Mouse (Mus musculus): ENCODE results near the gene Tmem94. TPM values are rescaled to one million over a fixed set of nuclear protein-coding genes. Genes with fewer than 3 reads are reported as not detected.

The Tmem94 gene
- total RNA-seq, 1 experiment, result 17.7 TPM

DNA sequence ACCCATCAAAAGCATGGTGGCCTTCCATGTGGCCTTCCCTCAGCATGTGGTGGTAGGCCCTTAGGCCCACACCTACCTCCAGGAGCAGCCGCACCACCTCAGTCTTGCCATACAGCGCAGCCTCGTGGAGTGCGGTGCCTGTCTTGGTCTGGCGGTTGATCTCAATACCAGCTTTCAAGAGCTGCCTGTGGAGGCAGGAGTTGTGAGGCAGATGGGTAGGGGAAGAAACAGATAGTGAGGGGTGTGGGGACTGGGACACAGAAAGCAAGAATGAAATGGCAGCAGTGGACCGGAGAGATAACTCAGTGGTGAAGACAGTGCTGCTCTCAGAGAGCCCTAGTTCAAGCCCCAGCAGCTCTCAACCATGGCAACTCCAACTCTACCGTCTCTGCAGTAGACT, 39.8 kb downstream of the Tmem94 start:
- no peak for TF ChIP-seq CHD2 (IDR thresholded peaks at IDR 0.05; ENCODE audit: low read depth, low read length)
- no peak for TF ChIP-seq MAFK (IDR thresholded peaks at IDR 0.05; ENCODE audit: insufficient read depth, low read depth, low read length)
- no peak for TF ChIP-seq ZNF384 (IDR thresholded peaks at IDR 0.05; ENCODE audit: low read depth, low read length)
- no peak for TF ChIP-seq ZC3H11A (IDR thresholded peaks at IDR 0.05; ENCODE audit: borderline replicate concordance, low read depth, low read length)
- no peak for TF ChIP-seq HCFC1 (IDR thresholded peaks at IDR 0.05; ENCODE audit: borderline replicate concordance, insufficient read depth, low read length)
- no peak overlapping the region for H3K9ac ChIP-seq (ENCODE audit: insufficient read depth, low read depth, low read length, poor library complexity, severe bottlenecking)
- peaks cover 3 to 20% of the 10 kb centered on the region in 2 experiments; a peak in 2 of 4 replicates for H3K4me1 ChIP-seq (ENCODE audit: control insufficient read depth in 2 of 2, insufficient read depth in 2 of 2, low read length in 2 of 2, poor library complexity in 1 of 2)
- no peaks in the 10 kb centered on the region for H3K9me3 ChIP-seq (ENCODE audit: control insufficient read depth, insufficient read depth, low read depth, low read length)
- no peak overlapping the region for H3K27ac ChIP-seq (ENCODE audit: insufficient read depth, low read depth, low read length, poor library complexity, severe bottlenecking)
- H3K36me3 ChIP-seq (ENCODE audit: control insufficient read depth, insufficient read depth, low read length, poor library complexity, severe bottlenecking), result peaks cover 32% of the 10 kb centered on the region; the same call in 1 of the 2 replicates
- H3K4me3 ChIP-seq (ENCODE audit: insufficient read depth in 1 of 2, low read depth in 1 of 2, low read length in 2 of 2, poor library complexity in 1 of 2, severe bottlenecking in 1 of 2), result no peak overlapping the region
- no peak for DNase-seq (ENCODE audit: low read depth, low spot score)
- in situ Hi-C loops (cut with MboI; ENCODE audit: low sequenced_read_pairs in 2 of 2, unreplicated experiment in 2 of 2), result no loop called here

DNA sequence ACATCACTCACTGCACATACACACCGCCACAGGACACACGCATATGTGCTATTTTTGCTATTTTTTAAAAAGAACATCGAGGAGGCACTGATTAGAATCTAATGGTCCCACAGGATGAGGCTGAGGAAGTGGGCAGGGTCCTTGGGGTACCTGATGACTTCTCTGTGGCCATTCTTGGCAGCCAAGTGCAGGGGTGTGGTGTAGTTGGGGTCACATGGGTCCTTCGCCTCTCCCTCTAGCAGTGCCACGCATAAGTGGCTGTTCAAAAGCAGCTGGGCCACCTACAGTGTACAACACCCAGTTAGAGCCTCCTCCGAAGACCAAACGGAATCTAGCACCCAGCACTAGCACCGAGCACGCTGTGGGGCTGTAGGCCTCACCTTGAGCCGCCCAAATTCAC, 40.9 kb downstream of the Tmem94 start:
- DNase-seq (ENCODE audit: low read depth, low spot score), result no peak
- no peak overlapping the region for H3K27ac ChIP-seq (ENCODE audit: insufficient read depth, low read depth, low read length, poor library complexity, severe bottlenecking)
- no peak for TF ChIP-seq MAFK (IDR thresholded peaks at IDR 0.05; ENCODE audit: insufficient read depth, low read depth, low read length)
- TF ChIP-seq HCFC1 (IDR thresholded peaks at IDR 0.05; ENCODE audit: borderline replicate concordance, insufficient read depth, low read length), result no peak
- TF ChIP-seq ZC3H11A (IDR thresholded peaks at IDR 0.05; ENCODE audit: borderline replicate concordance, low read depth, low read length), result no peak
- no peak for TF ChIP-seq ZNF384 (IDR thresholded peaks at IDR 0.05; ENCODE audit: low read depth, low read length)
- no peak for TF ChIP-seq CHD2 (IDR thresholded peaks at IDR 0.05; ENCODE audit: low read depth, low read length)
- in situ Hi-C loops (cut with MboI; ENCODE audit: low sequenced_read_pairs in 2 of 2, unreplicated experiment in 2 of 2), result no loop called here
- peaks cover 3 to 24% of the 10 kb centered on the region in 2 experiments; a peak in 2 of 4 replicates for H3K4me1 ChIP-seq (ENCODE audit: control insufficient read depth in 2 of 2, insufficient read depth in 2 of 2, low read length in 2 of 2, poor library complexity in 1 of 2)
- no peaks in the 10 kb centered on the region for H3K9me3 ChIP-seq (ENCODE audit: control insufficient read depth, insufficient read depth, low read depth, low read length)
- H3K9ac ChIP-seq (ENCODE audit: insufficient read depth, low read depth, low read length, poor library complexity, severe bottlenecking), result no peak overlapping the region
- H3K36me3 ChIP-seq (ENCODE audit: control insufficient read depth, insufficient read depth, low read length, poor library complexity, severe bottlenecking), result peaks cover 32% of the 10 kb centered on the region; the same call in 1 of the 2 replicates
- no peak overlapping the region for H3K4me3 ChIP-seq (ENCODE audit: insufficient read depth in 1 of 2, low read depth in 1 of 2, low read length in 2 of 2, poor library complexity in 1 of 2, severe bottlenecking in 1 of 2)

- H3K9ac ChIP-seq (ENCODE audit: insufficient read depth, low read depth, low read length, poor library complexity, severe bottlenecking), result no peak overlapping the region
- no peak for TF ChIP-seq CHD2 (IDR thresholded peaks at IDR 0.05; ENCODE audit: low read depth, low read length)
- no peak for TF ChIP-seq HCFC1 (IDR thresholded peaks at IDR 0.05; ENCODE audit: borderline replicate concordance, insufficient read depth, low read length)
- no peak for TF ChIP-seq MAFK (IDR thresholded peaks at IDR 0.05; ENCODE audit: insufficient read depth, low read depth, low read length)
- TF ChIP-seq ZNF384 (IDR thresholded peaks at IDR 0.05; ENCODE audit: low read depth, low read length), result no peak
- TF ChIP-seq ZC3H11A (IDR thresholded peaks at IDR 0.05; ENCODE audit: borderline replicate concordance, low read depth, low read length), result no peak
- DNase-seq (ENCODE audit: low read depth, low spot score), result no peak
- no peak overlapping the region for H3K27ac ChIP-seq (ENCODE audit: insufficient read depth, low read depth, low read length, poor library complexity, severe bottlenecking)
- in situ Hi-C loops (cut with MboI; ENCODE audit: low sequenced_read_pairs in 2 of 2, unreplicated experiment in 2 of 2), result no loop called here
- peaks cover 3 to 24% of the 10 kb centered on the region in 2 experiments; a peak in 2 of 4 replicates for H3K4me1 ChIP-seq (ENCODE audit: control insufficient read depth in 2 of 2, insufficient read depth in 2 of 2, low read length in 2 of 2, poor library complexity in 1 of 2)
- no peaks in the 10 kb centered on the region for H3K9me3 ChIP-seq (ENCODE audit: control insufficient read depth, insufficient read depth, low read depth, low read length)
- no peak overlapping the region for H3K4me3 ChIP-seq (ENCODE audit: insufficient read depth in 1 of 2, low read depth in 1 of 2, low read length in 2 of 2, poor library complexity in 1 of 2, severe bottlenecking in 1 of 2)
- H3K36me3 ChIP-seq (ENCODE audit: control insufficient read depth, insufficient read depth, low read length, poor library complexity, severe bottlenecking), result peaks cover 26% of the 10 kb centered on the region; the same call in 1 of the 2 replicates
Measured at GRCm38 (mm10) chr11:115807306-115807705, 42.1 kb downstream of the Tmem94 start.

DNA sequence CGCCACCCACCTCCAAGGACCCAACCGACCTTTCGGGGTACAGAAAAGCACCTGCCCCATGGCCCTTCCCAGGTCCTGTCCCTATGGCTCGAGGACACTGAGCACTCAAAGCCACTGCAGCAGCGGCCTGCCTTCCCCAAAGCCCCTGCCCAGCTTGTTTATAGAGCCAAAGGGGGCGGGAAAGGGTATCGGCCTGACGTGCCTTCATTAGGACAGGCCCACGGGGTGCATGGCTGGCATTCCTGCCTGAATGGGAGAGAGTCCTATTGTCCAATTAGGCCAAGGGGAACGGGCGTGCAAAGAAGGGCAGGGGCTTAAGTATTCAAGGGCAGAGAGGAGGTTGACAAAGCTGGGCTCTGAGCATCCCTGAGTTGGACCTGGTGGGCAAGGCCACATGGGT, 42.7 kb downstream of the Tmem94 start:
- Histone ChIP-seq H3K27ac (ENCODE audit: insufficient read depth, low read depth, low read length, poor library complexity, severe bottlenecking) (no peak overlapping the region), H3K4me1 (ENCODE audit: control insufficient read depth in 2 of 2, insufficient read depth in 2 of 2, low read length in 2 of 2, poor library complexity in 1 of 2) (peaks cover 3 to 28% of the 10 kb centered on the region in 2 experiments; a peak in 2 of 4 replicates), H3K9ac (ENCODE audit: insufficient read depth, low read depth, low read length, poor library complexity, severe bottlenecking) (no peak overlapping the region), H3K9me3 (ENCODE audit: control insufficient read depth, insufficient read depth, low read depth, low read length) (no peaks in the 10 kb centered on the region), H3K36me3 (ENCODE audit: control insufficient read depth, insufficient read depth, low read length, poor library complexity, severe bottlenecking) (peaks cover 20% of the 10 kb centered on the region; the same call in 1 of the 2 replicates), H3K4me3 (ENCODE audit: insufficient read depth in 1 of 2, low read depth in 1 of 2, low read length in 2 of 2, poor library complexity in 1 of 2, severe bottlenecking in 1 of 2) (no peak overlapping the region)
- no peak for DNase-seq (ENCODE audit: low read depth, low spot score)
- no peak for TF ChIP-seq ZNF384 (IDR thresholded peaks at IDR 0.05; ENCODE audit: low read depth, low read length)
- in situ Hi-C loops (cut with MboI; ENCODE audit: low sequenced_read_pairs in 2 of 2, unreplicated experiment in 2 of 2), result no loop called here
